Mouse (Mus musculus) brain, adult 2 months (tissue): ENCODE results near the gene Nrxn1.

ENCODE experiments used
- DNase-seq: peaks from one replicate; pipeline ENCODE4 v3.0.0; 2011; ENCODE audit warnings: low read depth, low spot score

Gene Nrxn1

GRCm38 (mm10) chr17:91093042-91093080 is at the start of gene Nrxn1:
Gene Nrxn1 (minus strand): TSS chr17:91093071.
- no peak for DNase-seq

DNA sequence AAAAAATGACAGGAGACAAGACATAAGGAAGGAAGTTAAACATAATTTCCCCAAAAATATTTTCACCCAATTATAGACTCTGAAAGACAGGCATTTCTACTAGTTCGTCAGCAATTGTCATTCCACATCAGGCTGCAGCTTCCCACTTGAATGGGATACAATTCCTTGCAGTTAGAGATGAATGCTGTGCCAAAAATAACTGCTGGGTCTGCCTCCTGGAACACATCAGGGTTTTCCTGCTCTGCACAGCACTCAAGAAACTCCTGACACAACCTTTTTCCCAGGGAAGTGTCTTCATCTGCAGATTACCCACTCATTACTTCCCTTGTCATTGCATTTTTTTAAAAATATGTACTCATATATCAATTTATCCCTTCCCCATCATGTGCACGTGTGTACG is 44.0 kb upstream of the Nrxn1 start:
- DNase-seq, result peak; percentile 46

DNA sequence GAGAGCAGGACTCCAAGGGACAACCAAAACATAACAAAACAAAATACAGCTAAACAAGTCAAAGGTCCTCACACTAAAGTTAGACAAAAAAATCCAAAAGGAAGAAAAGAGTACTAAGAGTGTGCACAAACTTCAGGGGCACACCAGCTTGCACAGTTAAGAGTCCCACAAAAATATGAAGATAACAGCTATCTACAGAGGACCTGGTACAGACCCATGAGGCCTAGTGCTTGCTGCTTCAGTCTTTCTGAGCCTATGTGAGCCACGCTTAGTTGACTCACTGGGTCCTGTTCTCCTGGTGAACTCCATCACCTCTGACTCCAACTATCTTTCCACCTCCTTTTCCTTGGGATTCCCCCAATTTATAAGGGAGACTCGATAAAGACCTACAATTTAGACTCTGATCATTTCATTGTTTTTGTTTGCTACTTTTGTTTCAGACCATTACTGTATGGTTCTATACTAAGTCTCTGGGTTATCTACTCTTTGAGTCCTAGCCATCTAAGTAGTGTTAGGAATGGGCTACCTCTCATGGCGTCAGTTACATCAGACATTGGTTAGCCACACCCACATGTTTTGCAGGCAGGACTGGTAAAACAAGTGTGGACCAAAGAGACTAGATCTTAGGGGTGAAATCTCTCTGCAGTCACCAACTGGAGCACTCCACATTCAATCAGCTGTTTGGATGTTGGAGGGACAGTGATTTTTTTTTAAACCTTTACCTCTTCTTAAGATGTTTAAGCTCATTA is 20.2 kb upstream of the Nrxn1 start:
- no peak for DNase-seq

DNA sequence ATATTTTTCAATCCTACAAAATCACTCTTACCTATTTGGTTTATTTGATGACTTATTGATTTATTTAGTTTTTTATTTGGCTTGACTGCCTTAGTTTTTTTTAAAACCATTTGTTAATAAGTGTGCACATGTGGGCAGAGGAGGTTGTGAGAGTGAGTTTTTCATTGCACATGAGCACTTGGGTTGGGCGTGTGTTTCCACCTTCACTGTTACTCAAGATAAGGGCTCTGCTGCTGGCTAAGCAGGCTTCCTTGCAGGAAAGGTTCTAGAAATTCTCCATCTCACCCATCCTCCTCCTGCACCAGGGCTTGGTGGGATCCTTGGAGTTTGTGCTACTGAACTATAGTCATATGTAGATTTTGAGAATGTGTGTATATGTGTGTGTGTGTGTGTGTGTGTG is 19.2 kb upstream of the Nrxn1 start:
- no peak for DNase-seq

DNA sequence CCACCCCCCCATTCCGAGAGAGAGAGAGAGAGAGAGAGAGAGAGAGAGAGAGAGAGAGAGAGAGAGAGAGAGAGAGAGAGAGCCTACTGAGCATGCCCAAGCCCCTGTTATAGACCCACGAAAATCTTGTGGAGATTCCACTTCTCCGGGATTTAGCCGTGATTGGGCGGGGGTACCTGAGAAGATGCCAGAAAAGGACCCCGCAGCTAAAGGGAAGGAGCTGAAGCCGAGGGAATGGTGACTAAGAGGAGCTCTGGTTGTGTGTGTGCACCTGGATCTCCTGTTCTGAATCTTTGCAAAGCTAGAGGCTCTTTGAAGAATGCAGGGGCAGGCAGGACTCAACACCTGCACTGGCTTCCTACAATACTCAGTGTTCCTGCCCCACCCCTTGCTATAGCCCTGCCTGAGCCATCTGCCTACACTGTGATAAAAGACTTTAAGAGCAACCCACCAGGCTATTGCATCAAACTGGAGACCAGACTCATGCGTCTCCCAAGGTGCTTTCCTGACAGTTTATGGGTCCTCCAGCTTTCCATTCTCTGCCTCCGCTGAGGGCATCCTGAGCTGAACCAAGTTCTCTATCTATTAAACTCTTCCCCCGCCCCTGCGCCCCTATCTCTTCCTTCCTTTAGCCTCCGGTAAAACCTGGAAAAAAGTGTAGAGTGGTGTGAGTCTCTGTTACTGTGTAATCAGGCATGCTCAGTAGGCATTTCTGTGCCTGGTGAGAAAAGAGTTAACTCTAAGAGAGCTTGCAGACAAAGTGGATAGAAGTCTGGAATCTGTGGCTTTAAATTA is 407 bp upstream of the Nrxn1 start:
- DNase-seq, result peak; percentile 61

GRCm38 (mm10) chr17:91092421-91093041 is 340 bp downstream of the Nrxn1 start:
- DNase-seq, result peak; percentile 97

- peak; percentile 85 for DNase-seq
These were observed 2.2 kb downstream of the Nrxn1 start for GRCm38 (mm10) chr17:91090631-91091030.

GRCm38 (mm10) chr17:91088991-91089390 is 3.9 kb downstream of the Nrxn1 start:
- DNase-seq, result peak; percentile 36

DNA sequence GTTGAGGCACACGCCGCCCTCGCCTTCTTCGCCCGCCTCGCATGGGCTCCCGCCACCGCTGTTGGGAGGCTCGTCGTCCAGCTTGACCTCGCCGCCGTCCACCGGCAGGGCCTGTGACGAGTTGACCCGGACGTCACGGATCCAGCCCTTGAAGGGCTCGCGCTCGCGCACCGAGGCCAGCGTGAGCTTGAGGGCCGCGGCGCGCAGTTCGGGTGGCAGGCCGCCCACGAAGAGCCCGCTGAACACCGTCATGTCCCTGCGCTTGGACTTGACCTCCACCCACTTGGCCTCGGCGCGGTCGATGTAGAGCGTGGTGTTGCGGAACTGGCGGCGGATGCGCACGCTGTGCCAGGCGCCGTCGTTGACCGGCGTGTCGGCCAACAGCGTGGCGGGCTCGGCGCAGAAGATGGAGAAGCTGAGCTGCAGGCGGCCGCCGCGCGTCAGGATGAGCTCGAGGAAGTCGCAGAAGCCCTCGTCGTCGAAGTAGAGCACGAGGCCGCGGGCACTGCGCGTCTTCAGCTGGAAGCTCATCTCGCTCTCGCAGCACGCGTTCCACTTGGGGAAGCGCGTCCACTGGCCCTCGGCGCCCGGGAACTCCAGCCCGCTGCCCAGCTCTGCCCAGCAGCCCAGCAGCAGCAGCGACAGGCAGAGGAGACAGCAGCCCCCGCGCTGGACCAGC is 4.7 kb downstream of the Nrxn1 start:
- DNase-seq, result no peak

DNA sequence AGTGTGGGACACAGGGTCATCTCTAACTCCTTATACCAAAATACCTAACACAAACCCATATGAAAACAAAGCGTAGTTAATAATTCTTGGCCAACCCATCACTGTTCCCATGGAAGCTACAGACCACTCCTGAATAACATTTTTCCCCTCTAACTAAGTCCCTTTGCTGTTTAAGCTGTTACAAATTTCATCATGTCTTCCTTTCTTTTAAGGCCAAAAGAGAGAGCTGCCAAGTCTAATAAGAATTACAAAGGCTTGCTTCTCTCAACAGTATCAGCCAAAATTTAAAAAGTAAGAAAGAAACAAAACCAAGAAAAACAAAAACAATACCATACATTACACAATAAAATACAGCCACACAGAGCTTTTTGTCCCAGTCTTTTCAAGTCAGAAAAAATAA is 6.5 kb downstream of the Nrxn1 start:
- DNase-seq, result no peak

DNA sequence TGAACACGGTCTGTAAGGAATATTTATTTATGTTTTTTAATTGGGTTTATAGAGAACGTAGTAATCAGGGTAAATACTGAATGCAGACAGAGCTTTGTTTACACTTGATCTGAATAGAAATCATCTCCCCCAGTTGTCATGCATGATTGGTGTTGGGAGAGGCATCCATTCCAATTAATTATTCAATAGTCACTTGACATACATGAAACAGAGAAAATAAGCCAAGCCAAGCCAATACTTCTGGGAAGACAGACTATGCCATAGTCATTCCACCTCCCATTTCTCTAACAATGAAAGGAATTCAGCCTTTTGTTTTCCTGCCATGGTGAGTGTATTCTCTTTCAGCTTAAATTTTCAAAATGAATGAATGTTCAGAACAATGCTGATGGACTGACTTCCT is 7.5 kb downstream of the Nrxn1 start:
- no peak for DNase-seq

DNA sequence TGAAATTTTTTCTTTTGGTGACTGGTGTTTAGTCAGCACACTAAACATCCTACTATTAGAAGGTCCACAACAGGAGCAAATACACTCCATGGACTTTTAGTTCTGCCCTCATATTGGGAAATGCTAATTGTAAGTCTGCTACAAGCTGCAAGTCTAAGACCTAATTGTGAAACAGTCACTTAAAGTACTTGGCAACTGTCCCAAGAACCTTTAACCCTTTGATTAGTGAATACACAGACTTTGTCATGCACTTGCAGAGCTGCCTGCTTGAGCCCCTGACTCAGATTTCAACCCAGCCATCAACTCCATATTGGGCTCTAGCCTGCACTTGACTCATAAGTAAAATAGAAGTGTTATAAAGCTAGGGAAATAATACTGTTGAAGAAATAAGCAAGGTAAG is 13.8 kb downstream of the Nrxn1 start:
- DNase-seq, result no peak

- no peak for DNase-seq
These were observed 18.1 kb downstream of the Nrxn1 start for GRCm38 (mm10) chr17:91074780-91075179.

DNA sequence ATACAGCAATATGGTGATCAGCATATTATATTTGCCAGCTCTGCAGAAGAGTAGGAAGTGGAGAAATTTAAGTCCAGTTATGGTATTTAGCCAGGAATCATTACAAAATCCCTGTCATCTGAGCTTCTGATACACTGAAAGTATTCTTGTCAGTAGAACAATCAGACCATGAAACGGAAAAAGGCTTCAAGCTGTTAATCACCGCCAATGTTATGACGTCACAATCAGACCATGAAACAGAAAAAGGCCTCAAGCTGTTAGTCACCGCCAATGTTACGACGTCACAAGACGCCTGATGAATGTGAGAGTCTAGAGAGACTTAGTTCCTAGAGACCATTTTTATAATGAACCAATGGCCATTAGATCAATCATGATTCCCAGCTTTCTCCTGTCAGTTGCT is 59.4 kb downstream of the Nrxn1 start:
- peak; percentile 41 for DNase-seq

GRCm38 (mm10) chr17:91025061-91025623 is 67.7 kb downstream of the Nrxn1 start:
- no peak for DNase-seq

- DNase-seq, result no peak
These were observed 85.3 kb downstream of the Nrxn1 start for GRCm38 (mm10) chr17:91007385-91008089.

GRCm38 (mm10) chr17:91000389-91000788 is 92.5 kb downstream of the Nrxn1 start:
- DNase-seq, result no peak

DNA sequence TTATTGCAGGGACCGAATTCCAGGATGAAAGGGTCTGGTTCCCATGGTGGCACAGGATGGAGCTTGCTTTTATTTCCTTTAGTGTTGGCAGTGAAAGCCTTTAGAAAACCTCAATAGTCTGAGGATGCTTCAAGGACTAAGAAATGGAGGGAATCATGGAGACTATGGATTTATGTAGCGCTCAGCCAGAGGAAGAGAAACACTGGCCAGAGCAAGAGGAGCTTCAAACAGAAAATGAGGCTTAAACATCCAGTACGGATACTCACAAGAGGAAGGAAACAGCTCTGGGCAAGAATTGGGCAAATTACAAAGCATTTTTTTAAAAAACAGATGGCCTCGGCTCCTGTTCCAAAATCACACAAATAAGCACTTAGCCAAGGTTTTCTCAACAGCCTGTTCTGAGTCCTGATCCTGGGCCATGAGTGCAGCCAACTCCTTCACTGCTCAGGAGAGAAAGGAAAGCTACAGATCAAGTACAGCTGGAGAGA is 93.2 kb downstream of the Nrxn1 start:
- peak; percentile 95 for DNase-seq

DNA sequence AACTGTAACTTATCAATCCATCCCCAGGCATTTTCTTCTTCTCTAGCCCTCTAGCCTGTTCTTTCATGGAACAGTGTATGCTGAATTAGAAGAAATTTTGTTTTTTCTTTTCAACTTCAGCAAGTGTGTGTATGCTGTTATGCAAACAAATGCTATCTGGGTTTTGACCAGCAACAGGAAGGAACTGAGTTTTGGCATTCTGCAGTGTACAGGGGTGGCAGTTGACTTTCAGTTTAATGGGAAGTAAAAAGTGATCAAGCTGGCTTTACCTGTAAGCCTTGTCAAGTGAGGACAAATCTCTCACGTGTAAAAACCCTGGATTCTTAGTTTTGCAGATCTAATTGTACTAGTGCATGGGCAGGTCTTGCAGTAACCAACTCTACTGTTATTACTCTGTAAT is 95.2 kb downstream of the Nrxn1 start:
- peak; percentile 30 for DNase-seq

GRCm38 (mm10) chr17:90995436-90995835 is 97.4 kb downstream of the Nrxn1 start:
- DNase-seq, result no peak

DNA sequence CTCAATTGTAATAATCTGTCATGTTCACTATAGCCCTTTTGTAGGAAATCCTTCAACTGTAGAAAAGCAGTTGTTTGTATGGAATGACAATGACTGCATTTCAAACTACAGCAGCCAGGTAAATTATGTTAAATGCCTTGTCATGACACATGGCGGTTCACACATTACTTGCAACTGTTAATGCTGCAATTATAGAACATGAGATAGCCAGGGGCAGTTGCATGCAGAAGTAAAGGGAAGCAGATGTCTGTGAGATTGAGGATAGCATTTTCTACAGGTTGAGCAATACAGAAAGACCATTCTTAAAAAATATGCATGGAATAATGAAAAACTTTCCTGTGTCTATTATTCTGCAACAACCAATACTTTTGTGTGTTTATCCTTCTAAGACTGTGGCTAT is 98.6 kb downstream of the Nrxn1 start:
- no peak for DNase-seq

GRCm38 (mm10) chr17:90990747-90991146 is 102.1 kb downstream of the Nrxn1 start:
- DNase-seq, result no peak
